Mouse (Mus musculus): ENCODE data around the gene Sik3.

DNA sequence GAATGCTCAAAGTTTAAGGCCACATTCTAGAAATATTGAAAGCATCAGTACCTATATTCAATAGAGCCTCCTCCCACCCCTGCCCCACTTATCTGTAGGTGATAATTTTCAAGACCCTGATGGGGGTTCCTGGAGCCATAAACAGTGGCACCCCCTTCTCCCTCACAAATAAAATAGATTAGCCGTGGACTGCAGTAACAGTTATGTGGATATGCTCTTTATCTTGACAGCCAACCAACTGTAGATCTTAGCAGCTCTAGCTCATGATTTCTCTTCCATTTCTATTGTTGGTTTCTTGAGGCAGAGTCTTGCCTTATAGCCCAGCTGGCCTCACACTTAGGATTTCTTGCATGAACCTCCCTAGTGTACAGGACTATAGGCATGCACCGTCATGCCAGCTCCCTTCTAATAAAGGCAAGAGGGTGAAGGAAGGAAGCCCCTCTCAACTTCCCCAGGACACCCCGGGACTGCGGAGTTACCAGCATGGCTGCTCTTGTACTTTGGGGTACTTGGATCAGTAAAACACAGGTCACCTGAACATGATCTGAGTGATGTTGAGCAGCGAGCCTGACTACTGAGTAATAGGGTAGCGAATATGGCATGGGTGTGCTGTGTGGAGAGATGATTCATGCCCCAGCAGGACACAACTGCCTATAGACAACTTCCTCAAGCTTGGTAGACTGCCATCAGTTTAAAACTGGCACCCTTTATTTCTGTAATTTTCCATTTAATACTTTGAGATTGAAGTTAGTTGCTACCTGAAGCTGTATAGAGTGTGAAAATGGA is 108.0 kb downstream of the Sik3 start:
- no peak for TF ChIP-seq CTCF (IDR thresholded peaks at IDR 0.05; ENCODE audit: extremely low read depth, insufficient read depth, insufficient read length, insufficient replicate concordance)
- TF ChIP-seq POLR2A (IDR thresholded peaks at IDR 0.05; ENCODE audit: low read depth, low read length): no peak

Data from spleen, adult 2 months (tissue).